Mouse (Mus musculus) midbrain, embryonic 14.5 days (tissue): ENCODE data around the gene En2. TPM values are rescaled to one million over a fixed set of nuclear protein-coding genes. Genes with fewer than 3 reads are reported as not detected.
A peak's percentile ranks its signal among the peaks of the same experiment; 100 is the strongest.

Experiments used
- ATAC-seq: fragments of 200-750 bp; cut with Nextera tagmentation; 2 replicates; pipeline ENCODE4 v1.8.0; 2017; ENCODE audit warnings: moderate number of reproducible peaks, moderate library complexity; ENCODE audit not compliant: low FRiP score, low TSS enrichment
- DNase-seq: peaks from one replicate; pipeline ENCODE4 v3.0.0-alpha.2; 2015
- H3K27ac ChIP-seq: fragments of 300-500 bp; sonication (generic); replicated peaks from 2 replicates; pipeline ENCODE4 v1.5.1; 2014; ENCODE audit warnings: mild to moderate bottlenecking, low read depth, low read length, moderate library complexity
- H3K27me3 ChIP-seq: fragments of 300-500 bp; sonication (generic); 2 replicates; pipeline ENCODE4 v1.6.1; 2014; ENCODE audit warnings: low read length, control low read depth, mixed read lengths; ENCODE audit not compliant: control insufficient read depth, insufficient read depth
- H3K36me3 ChIP-seq: fragments of 300-500 bp; sonication (generic); 2 replicates; pipeline ENCODE4 v1.6.1; 2014; ENCODE audit warnings: low read length, control low read depth; ENCODE audit not compliant: control insufficient read depth, insufficient read depth
- H3K4me1 ChIP-seq: fragments of 300-500 bp; sonication (generic); 2 replicates; pipeline ENCODE4 v1.6.1; 2014; ENCODE audit warnings: mild to moderate bottlenecking, antibody characterized with exemption, low read length, control low read depth; ENCODE audit not compliant: control insufficient read depth, insufficient read depth
- H3K4me2 ChIP-seq: fragments of 300-500 bp; sonication (generic); 2 replicates; pipeline ENCODE4 v1.6.1; 2014; ENCODE audit warnings: mild to moderate bottlenecking, low read length, moderate library complexity
- H3K4me3 ChIP-seq: fragments of 300-500 bp; sonication (generic); replicated peaks from 2 replicates; pipeline ENCODE4 v1.5.1; 2014; ENCODE audit warnings: low read depth, low read length
- H3K9ac ChIP-seq: fragments of 300-500 bp; sonication (generic); replicated peaks from 2 replicates; pipeline ENCODE4 v1.6.1; 2014; ENCODE audit warnings: mild to moderate bottlenecking, low read length, moderate library complexity
- H3K9me3 ChIP-seq: fragments of 300-500 bp; sonication (generic); 2 replicates; pipeline ENCODE4 v1.6.1; 2016; ENCODE audit warnings: low read length, control low read depth, mixed read lengths; ENCODE audit not compliant: control insufficient read depth
- WGBS: fragments of 180-500 bp; shearing (Covaris S2); extraction: QIAGEN DNeasy Blood & Tissue Kit; methylation state at CpG from one replicate; pipeline ENCODE4 v1.1.7; 2014; 5-methylcytosine and 5-hydroxymethylcytosine counted together
- polyA plus RNA-seq: library from polyadenylated mRNA; unstranded; fragments of >200 nt; fragmentation: Nextera tagmentation; extraction: Ambion mirVana; gene quantifications from 2 replicates; pipeline ENCODE4 v1.2.1, GENCODE M21; 2014

The En2 gene
- 3.8 TPM in 2 replicates for polyA plus RNA-seq

DNA sequence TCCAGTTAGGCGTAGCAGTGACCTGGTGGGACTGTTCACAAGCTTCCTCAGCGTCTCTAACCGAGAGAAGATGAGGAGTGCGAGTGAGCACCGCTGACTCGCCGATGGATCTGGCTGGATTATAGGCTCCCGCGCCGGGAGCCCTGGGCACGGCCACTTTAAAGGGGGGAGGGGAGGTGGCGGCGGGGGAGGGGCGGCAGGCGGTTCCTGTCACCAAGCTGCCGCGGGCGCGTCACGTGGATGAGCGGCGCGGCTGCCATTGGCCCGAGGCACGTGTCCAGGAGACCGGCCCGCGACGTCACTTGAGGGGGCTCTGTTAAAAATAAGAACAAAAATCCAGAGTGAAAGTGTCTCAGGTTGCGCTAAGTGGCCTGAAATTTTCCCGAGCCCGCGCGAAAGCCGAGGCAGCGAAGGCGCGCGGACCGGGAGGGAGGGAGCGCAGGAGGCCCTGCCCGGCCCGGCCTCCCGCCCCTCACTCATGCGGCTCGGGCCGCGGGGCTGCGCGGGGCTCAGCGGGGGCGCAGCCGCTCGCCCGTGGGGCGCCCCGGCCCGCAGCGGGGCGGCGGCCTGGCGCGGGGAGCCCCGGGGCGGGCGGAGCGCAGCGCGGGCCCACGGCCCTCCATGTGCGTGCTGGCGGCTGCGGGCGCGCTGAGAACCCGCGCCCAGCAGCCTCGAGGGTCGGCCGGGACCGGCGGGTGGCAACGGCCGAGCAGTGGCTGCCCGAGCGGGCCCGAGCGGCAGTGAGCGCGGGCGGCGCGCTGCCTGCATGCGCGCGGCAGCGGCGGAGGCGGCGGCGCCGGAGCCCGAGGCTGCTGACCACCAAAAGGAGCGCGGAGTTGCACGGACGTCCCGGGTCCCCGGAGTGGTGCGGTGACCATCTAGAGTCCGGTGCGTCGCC, at the start of gene En2:
Gene En2, plus strand, starts transcription at position 337 of the 898 bp plus-strand sequence.
- Histone ChIP-seq H3K36me3 (peaks cover 5% of the 10 kb centered on the region), H3K27ac (peak within 1 kb of the TSS; percentile 96), H3K4me2 (peak within 1 kb of the TSS; percentile 79), H3K27me3 (peaks cover 22% of the 10 kb centered on the region), H3K9ac (peak within 1 kb of the TSS; percentile 94), H3K9me3 (no peaks in the 10 kb centered on the region), H3K4me1 (peaks cover 21% of the 10 kb centered on the region), H3K4me3 (peak within 1 kb of the TSS; percentile 73)
- ATAC-seq (peak; percentile 91), DNase-seq (peak; percentile 97)
- whole genome bisulfite sequencing = under 1% methylated on average over 107 of the region's 113 CpGs

DNA sequence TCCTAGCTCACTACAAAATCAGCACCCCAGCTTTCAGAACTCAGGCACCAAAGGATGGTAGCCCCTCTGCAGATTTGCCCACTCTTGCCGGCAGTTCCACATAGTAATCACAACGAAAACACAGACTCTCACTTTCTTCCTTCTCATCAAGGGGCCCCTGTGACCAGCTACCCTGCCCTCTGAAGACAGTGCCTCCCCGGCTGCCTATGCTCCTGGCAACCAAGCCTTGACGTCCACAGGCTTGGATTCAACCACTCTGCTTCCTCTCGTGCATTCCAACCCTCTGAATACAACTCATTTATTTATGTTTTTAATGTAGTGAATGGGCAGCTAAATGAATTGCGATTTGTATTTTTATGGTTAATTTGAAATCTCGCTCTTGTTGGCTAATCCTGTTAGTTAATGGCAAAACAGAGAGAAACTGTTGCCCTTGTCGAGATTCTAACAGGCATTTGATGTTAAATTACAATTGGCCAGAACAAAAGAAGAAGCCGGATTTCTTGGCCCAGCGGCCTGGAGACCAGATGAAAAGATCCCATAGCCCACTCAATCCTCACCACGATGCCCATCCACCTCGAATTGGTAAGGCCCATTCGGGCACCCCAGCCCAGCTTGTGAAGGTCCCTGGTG, 48.1 kb upstream of the En2 start:
- Histone ChIP-seq H3K36me3 (no peaks in the 10 kb centered on the region), H3K27me3 (peaks cover 35% of the 10 kb centered on the region), H3K9me3 (no peaks in the 10 kb centered on the region), H3K4me1 (0 out of 2 replicates have a peak, but pooled peaks cover 8% of the 10 kb centered on the region), H3K9ac (peak overlapping the region; percentile 54; the same call in 1 of the 2 replicates), H3K27ac (peak overlapping the region; percentile 79), H3K4me2 (peak overlapping the region; percentile 69), H3K4me3 (peak overlapping the region; percentile 39)
- WGBS = 5% methylated on average over 13 of the region's 13 CpGs
- ATAC-seq (0 out of 2 replicates have a peak, but pooled peaks have one; percentile 47), DNase-seq (peak; percentile 44)

DNA sequence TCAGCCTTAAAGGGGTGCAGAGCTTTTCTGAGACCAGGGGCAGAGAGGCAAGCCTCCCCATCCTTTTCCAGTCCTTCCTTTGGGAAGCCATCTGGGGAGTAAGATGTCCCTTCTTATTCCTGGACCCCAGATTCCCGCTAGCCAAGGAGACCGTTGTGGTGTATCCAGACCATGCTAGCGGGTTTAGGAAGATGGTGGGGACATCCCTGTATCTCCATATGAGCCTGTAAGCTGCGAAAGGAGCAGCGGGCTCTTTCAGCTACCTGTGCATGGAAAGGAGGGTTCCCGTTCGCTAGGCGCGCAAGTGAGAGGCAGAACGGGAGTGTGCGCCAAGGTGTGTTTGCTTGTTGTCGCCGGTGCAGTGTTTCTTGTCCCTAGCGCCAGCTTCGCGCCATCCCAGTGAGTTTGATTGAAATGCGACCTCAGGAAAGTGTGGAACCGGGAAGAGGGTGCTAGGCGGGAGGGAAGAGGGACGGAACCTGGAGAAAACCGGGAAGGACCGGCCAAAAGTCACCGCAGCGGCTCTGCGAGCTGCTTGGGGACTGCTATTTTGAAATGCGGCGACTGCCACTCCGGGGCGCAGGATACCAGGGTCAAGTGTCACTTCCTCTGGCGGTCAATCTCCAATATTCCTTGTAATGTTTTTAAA, 47.5 kb upstream of the En2 start:
- H3K4me3 ChIP-seq = peak overlapping the region; percentile 39
- peak; percentile 66 for DNase-seq
- no peaks in the 10 kb centered on the region for H3K36me3 ChIP-seq
- H3K27me3 ChIP-seq = peaks cover 39% of the 10 kb centered on the region
- peaks cover 8% of the 10 kb centered on the region; the same call in 1 of the 2 replicates for H3K4me1 ChIP-seq
- 0 out of 2 replicates have a peak, but pooled peaks have one; percentile 13 for ATAC-seq
- peak overlapping the region; percentile 54 for H3K9ac ChIP-seq
- H3K9me3 ChIP-seq = no peaks in the 10 kb centered on the region
- 1% methylated on average over 30 of the region's 30 CpGs for WGBS
- peak overlapping the region; percentile 79 for H3K27ac ChIP-seq
- H3K4me2 ChIP-seq = peak overlapping the region; percentile 69

DNA sequence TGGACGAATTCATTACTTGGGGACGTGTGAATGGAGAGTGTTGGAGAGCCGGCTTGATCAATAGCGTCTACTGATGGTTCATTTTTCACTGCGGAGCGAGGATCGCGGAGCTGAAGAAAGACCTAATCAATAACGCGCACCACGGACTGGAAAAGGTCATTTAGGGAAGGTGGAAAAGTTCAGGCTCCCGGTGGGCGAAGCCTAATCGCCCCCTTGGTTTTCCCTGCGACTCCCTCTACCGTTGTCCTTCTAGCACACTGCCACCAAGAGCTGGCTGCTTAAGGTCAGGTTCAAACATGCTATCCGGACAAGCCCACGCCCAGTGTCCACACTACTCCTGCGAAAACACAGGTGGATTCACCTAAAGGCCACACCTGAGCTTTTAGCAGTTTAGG, 47.0 kb upstream of the En2 start:
- peaks cover 8% of the 10 kb centered on the region; the same call in 1 of the 2 replicates for H3K4me1 ChIP-seq
- peak overlapping the region; percentile 54 for H3K9ac ChIP-seq
- 2% methylated on average over 19 of the region's 19 CpGs for WGBS
- H3K27ac ChIP-seq = peak overlapping the region; percentile 79; the same call in 1 of the 2 replicates
- peak; percentile 53 for DNase-seq
- H3K36me3 ChIP-seq = no peaks in the 10 kb centered on the region
- peaks cover 39% of the 10 kb centered on the region for H3K27me3 ChIP-seq
- peak overlapping the region; percentile 39 for H3K4me3 ChIP-seq
- peak overlapping the region; percentile 69 for H3K4me2 ChIP-seq
- no peaks in the 10 kb centered on the region for H3K9me3 ChIP-seq
- no peak for ATAC-seq

DNA sequence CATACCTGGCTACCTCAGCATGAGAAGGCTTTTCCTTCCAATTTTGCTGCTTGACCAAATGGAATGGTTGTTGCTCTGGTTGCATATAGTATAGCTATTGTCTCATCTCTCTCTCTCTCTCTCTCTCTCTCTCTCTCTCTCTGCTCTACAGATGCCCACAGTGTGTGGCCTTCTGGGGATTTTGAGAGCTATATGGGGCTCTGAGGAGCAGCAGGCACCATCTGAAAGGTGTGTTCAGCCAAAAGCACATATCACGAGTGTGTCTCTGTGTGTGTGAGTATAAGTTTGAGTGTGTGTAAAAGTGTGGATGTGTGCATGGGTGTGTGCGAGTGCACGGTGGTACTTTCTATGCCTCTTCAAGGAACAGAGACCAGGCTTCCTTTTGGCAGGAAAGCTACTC, 45.9 kb upstream of the En2 start:
- Histone ChIP-seq H3K4me3 (0 out of 2 replicates have a peak overlapping the region, but pooled peaks have one; percentile 13), H3K9ac (no peak overlapping the region), H3K36me3 (no peaks in the 10 kb centered on the region), H3K4me1 (peaks cover 16% of the 10 kb centered on the region), H3K4me2 (peak overlapping the region; percentile 69), H3K27me3 (peaks cover 39% of the 10 kb centered on the region), H3K27ac (peak overlapping the region; percentile 68), H3K9me3 (no peaks in the 10 kb centered on the region)
- ATAC-seq (no peak), DNase-seq (no peak)
- WGBS = 22% methylated on average over 3 of the region's 3 CpGs

DNA sequence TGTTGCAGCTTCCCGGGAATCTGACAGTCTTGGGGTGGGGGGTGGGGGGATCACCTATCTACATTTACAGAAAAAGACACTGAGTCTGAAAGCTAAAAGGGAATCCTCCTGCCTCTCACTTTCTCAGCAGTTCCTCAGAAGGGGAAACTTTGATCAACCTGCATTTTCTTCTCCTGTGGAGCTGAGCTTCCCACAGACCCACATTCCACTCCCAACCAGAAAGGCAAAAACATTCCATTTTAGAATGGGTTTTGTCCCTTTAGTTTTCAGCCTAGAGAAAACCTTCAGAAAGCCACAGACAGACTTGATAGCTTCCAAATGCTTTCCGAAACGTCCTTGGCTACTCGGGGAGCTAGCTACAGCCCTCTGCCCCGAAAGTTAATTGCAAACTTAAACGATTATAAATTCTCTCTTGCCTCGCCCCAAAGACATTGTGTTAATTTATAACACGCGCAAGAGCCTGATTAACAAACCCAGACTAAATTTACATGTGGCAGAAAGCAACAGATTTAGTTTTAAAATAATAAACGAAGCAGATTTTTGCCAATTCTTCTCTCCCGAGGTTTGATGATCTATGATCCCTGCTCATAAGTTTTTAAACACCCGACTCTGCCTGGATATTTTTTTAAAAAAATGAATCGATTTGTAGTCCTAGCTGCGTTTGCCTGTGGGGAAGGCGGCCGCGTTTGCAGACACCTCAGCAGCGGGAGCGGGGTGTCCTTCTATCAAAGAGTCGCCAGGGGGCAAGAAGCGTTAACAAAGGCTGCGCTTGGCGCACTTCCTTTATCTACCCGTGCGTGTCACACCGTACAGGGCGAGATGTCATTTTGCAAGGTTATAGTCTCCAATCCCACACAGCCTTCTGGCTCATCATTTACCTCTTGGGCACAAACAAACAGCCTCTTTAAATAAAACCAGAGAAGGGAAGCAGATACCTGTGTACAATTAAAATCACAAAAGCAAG, 42.7 kb upstream of the En2 start:
- H3K27ac ChIP-seq = peak overlapping the region; percentile 87
- H3K9me3 ChIP-seq = no peaks in the 10 kb centered on the region
- ATAC-seq (peak; percentile 84), DNase-seq (peak; percentile 94)
- H3K4me3 ChIP-seq = peak overlapping the region; percentile 28
- peak overlapping the region; percentile 59 for H3K9ac ChIP-seq
- peaks cover 45% of the 10 kb centered on the region for H3K27me3 ChIP-seq
- under 1% methylated on average over 27 of the region's 27 CpGs for WGBS
- no peaks in the 10 kb centered on the region for H3K36me3 ChIP-seq
- peak overlapping the region; percentile 53 for H3K4me2 ChIP-seq
- peaks cover 11% of the 10 kb centered on the region for H3K4me1 ChIP-seq

DNA sequence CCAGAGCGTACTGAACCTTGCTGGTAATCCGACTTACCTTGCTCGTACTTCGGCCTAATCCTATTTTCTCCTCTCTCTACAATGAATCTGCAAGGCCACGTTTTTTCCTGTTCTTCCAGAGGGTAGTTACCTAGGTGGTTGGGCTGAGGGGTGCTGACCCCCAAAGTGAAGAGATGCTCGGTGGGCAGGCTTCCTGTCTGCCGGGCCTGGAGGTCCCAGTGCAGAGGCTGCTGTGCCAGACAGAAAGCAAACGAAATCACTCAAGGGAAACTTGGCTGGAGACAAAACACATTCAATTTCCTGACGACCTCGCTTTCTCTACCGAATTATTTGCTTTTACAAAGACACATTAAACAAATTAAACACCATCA, 42.1 kb upstream of the En2 start:
- WGBS = 4% methylated on average over 11 of the region's 11 CpGs

More for the DNA sequence above, 42.1 kb upstream of the En2 start:
- ATAC-seq (peak; percentile 46), DNase-seq (peak; percentile 61)
- peak overlapping the region; percentile 87 for H3K27ac ChIP-seq
- peak overlapping the region; percentile 28 for H3K4me3 ChIP-seq
- peaks cover 11% of the 10 kb centered on the region for H3K4me1 ChIP-seq
- no peaks in the 10 kb centered on the region for H3K36me3 ChIP-seq
- H3K9ac ChIP-seq = peak overlapping the region; percentile 59; the same call in 1 of the 2 replicates
- H3K9me3 ChIP-seq = no peaks in the 10 kb centered on the region
- peaks cover 41% of the 10 kb centered on the region for H3K27me3 ChIP-seq
- H3K4me2 ChIP-seq = peak overlapping the region; percentile 53
